Comparison of ENCODE assay signal across 10 mouse cellular contexts in genomic region chr1:155109387-155110350, GRCm38 (mm10). TPM values are rescaled to one million over a fixed set of nuclear protein-coding genes. Genes with fewer than 3 reads are reported as not detected.
DNase-seq lines count a peak whose midpoint lies in the region; ATAC-seq lines count a peak whose summit lies in the region.
"Had no signal": no experiment of that assay in that cellular context is flagged by ENCODE, and none has a peak within 500 bp of the region (broad histone marks: within the 10 kb centered on the region; RNA-seq: fewer than 3 reads in every experiment).

No protein-coding gene starts in this region.

- H3K4me2 ChIP-seq in embryonic facial prominence, embryonic 14.5 days (ENCODE audit: low read depth, low read length), result peak overlapping the region; percentile 42
- peak overlapping the region; percentile 29; the same call in 1 of the 2 replicates for H3K4me2 ChIP-seq in hindbrain, embryonic 14.5 days (replicated peaks)
- peak overlapping the region; percentile 4; the same call in 1 of the 2 replicates for H3K4me2 ChIP-seq in neural tube, embryonic 12.5 days (replicated peaks)
- H3K4me2 ChIP-seq: liver, embryonic 15.5 days had no signal

- peak overlapping the region; percentile 26; the same call in 1 of the 2 replicates for H3K9ac ChIP-seq in embryonic facial prominence, embryonic 14.5 days (ENCODE audit: low read depth, low read length)
- H3K9ac ChIP-seq in hindbrain, embryonic 14.5 days, result peak overlapping the region; percentile 14
- H3K9ac ChIP-seq in neural tube, embryonic 12.5 days, result no peak overlapping the region
- H3K9ac ChIP-seq: liver, embryonic 15.5 days had no signal

- WGBS in embryonic facial prominence, embryonic 14.5 days, result 11% methylated on average over 18 of the region's 18 CpGs
- 23% methylated on average over 18 of the region's 18 CpGs for WGBS in hindbrain, embryonic 14.5 days
- 35% methylated on average over 18 of the region's 18 CpGs for WGBS in neural tube, embryonic 12.5 days

- H3K4me3 ChIP-seq in embryonic facial prominence, embryonic 14.5 days (ENCODE audit: low read depth, low read length), result 0 out of 2 replicates have a peak overlapping the region, but pooled peaks have one; percentile 10
- no peak overlapping the region for H3K4me3 ChIP-seq in hindbrain, embryonic 14.5 days (replicated peaks; ENCODE audit: low read length)
- no peak overlapping the region for H3K4me3 ChIP-seq in neural tube, embryonic 12.5 days
- H3K4me3 ChIP-seq: liver, embryonic 15.5 days had no signal

- peaks cover 21% of the 10 kb centered on the region for H3K4me1 ChIP-seq in embryonic facial prominence, embryonic 14.5 days (ENCODE audit: control insufficient read depth, insufficient read depth, low read length)
- peaks cover 13% of the 10 kb centered on the region for H3K4me1 ChIP-seq in hindbrain, embryonic 14.5 days (replicated peaks; ENCODE audit: control insufficient read depth, insufficient read depth, low read length)
- peaks cover 13% of the 10 kb centered on the region for H3K4me1 ChIP-seq in neural tube, embryonic 12.5 days

- peak; percentile 50; the same call in 1 of the 2 replicates for ATAC-seq in frontal cortex, adult (ENCODE audit: low TSS enrichment)
- ATAC-seq in embryonic facial prominence, embryonic 14.5 days (ENCODE audit: low read depth), result no peak
- no peak for ATAC-seq in hindbrain, embryonic 14.5 days (ENCODE audit: low FRiP score)
- ATAC-seq in neural tube, embryonic 12.5 days (ENCODE audit: low FRiP score, low read depth), result no peak
- no peak for ATAC-seq in activated CD4-positive, CD25-positive, alpha-beta regulatory T cell, adult 4 months

- no peak for DNase-seq in frontal cortex, postnatal 14 days (ENCODE audit: low spot score in 2 of 2)
- peak; percentile 57 for DNase-seq in embryonic facial prominence, embryonic 14.5 days (ENCODE audit: low spot score)
- DNase-seq in hindbrain, embryonic 14.5 days (ENCODE audit: low spot score), result no peak
- DNase-seq in ovary, postnatal 36 days (ENCODE audit: low spot score), result no peak
- no peak for DNase-seq in cerebellum, postnatal 4 days (ENCODE audit: low spot score in 2 of 2)
- DNase-seq: thymus, postnatal 25 days had no signal

- H3K9me3 ChIP-seq in embryonic facial prominence, embryonic 14.5 days (ENCODE audit: control insufficient read depth, low read length), result no peaks in the 10 kb centered on the region
- H3K9me3 ChIP-seq in hindbrain, embryonic 14.5 days (ENCODE audit: control insufficient read depth, low read length), result no peaks in the 10 kb centered on the region
- no peaks in the 10 kb centered on the region for H3K9me3 ChIP-seq in neural tube, embryonic 12.5 days
- H3K9me3 ChIP-seq: liver, embryonic 15.5 days had no signal

- H3K36me3 ChIP-seq in embryonic facial prominence, embryonic 14.5 days (ENCODE audit: control insufficient read depth, insufficient read depth, low read length), result no peaks in the 10 kb centered on the region
- H3K36me3 ChIP-seq in hindbrain, embryonic 14.5 days (replicated peaks; ENCODE audit: control insufficient read depth, insufficient read depth), result no peaks in the 10 kb centered on the region
- H3K36me3 ChIP-seq in neural tube, embryonic 12.5 days, result no peaks in the 10 kb centered on the region
- H3K36me3 ChIP-seq: liver, embryonic 15.5 days had no signal

- H3K27ac ChIP-seq in embryonic facial prominence, embryonic 14.5 days (replicated peaks; ENCODE audit: low read depth, low read length), result peak overlapping the region; percentile 56
- H3K27ac ChIP-seq in hindbrain, embryonic 14.5 days, result peak overlapping the region; percentile 63
- no peak overlapping the region for H3K27ac ChIP-seq in neural tube, embryonic 12.5 days
- H3K27ac ChIP-seq: liver, embryonic 15.5 days had no signal

- H3K27me3 ChIP-seq in embryonic facial prominence, embryonic 14.5 days (replicated peaks; ENCODE audit: control insufficient read depth, insufficient read depth, low read length), result no peaks in the 10 kb centered on the region
- no peaks in the 10 kb centered on the region for H3K27me3 ChIP-seq in hindbrain, embryonic 14.5 days (ENCODE audit: control insufficient read depth, insufficient read depth, low read length)
- no peaks in the 10 kb centered on the region for H3K27me3 ChIP-seq in neural tube, embryonic 12.5 days (replicated peaks)

RNA-seq across cellular contexts. Expression of gene Ier5, which starts 10.2 kb away (rescaled TPM):
- 9.9 and 11.0 TPM in 2 replicates for polyA plus RNA-seq in embryonic facial prominence, embryonic 14.5 days (2014; fragmentation: Nextera tagmentation; extraction: Ambion mirVana)
- 10.5 and 13.0 TPM in 2 replicates for polyA plus RNA-seq in hindbrain, embryonic 14.5 days (2014; fragmentation: Nextera tagmentation; extraction: Ambion mirVana)
- polyA plus RNA-seq in neural tube, embryonic 12.5 days (2016; fragmentation: Nextera tagmentation; extraction: Ambion mirVana), result 18.9 and 23.2 TPM in 2 replicates
- 1 to 10 TPM; 5.0 to 7.9 TPM for polyA plus RNA-seq in activated CD4-positive, CD25-positive, alpha-beta regulatory T cell, adult 4 months (2017; shearing (Covaris generic))

RNA-seq across cellular contexts. Expression of gene Mr1, which starts 36.9 kb away (rescaled TPM):
- polyA plus RNA-seq in embryonic facial prominence, embryonic 14.5 days (2014; fragmentation: Nextera tagmentation; extraction: Ambion mirVana), result 6.8 and 7.9 TPM in 2 replicates
- 2.0 and 2.4 TPM in 2 replicates for polyA plus RNA-seq in hindbrain, embryonic 14.5 days (2014; fragmentation: Nextera tagmentation; extraction: Ambion mirVana)
- 0.76 and 1.0 TPM in 2 replicates for polyA plus RNA-seq in neural tube, embryonic 12.5 days (2016; fragmentation: Nextera tagmentation; extraction: Ambion mirVana)
- polyA plus RNA-seq in activated CD4-positive, CD25-positive, alpha-beta regulatory T cell, adult 4 months (2017; shearing (Covaris generic)), result 10 to 100 TPM; 19.1 to 20.7 TPM

RNA-seq across cellular contexts. Expression of gene Stx6, which starts 48.8 kb away (rescaled TPM):
- polyA plus RNA-seq in embryonic facial prominence, embryonic 14.5 days (2014; fragmentation: Nextera tagmentation; extraction: Ambion mirVana), result 69.7 and 74.6 TPM in 2 replicates
- 113 and 117 TPM in 2 replicates for polyA plus RNA-seq in hindbrain, embryonic 14.5 days (2014; fragmentation: Nextera tagmentation; extraction: Ambion mirVana)
- 129 and 131 TPM in 2 replicates for polyA plus RNA-seq in neural tube, embryonic 12.5 days (2016; fragmentation: Nextera tagmentation; extraction: Ambion mirVana)
- polyA plus RNA-seq in activated CD4-positive, CD25-positive, alpha-beta regulatory T cell, adult 4 months (2017; shearing (Covaris generic)), result 10 to 100 TPM; 49.7 to 56.1 TPM
